Mouse (Mus musculus): ENCODE results near the gene Hs3st4. TPM values are rescaled to one million over a fixed set of nuclear protein-coding genes. Genes with fewer than 3 reads are reported as not detected.

Gene Hs3st4
- polyA plus RNA-seq, 1 experiment from 2014 or later: 0.27 TPM

DNA sequence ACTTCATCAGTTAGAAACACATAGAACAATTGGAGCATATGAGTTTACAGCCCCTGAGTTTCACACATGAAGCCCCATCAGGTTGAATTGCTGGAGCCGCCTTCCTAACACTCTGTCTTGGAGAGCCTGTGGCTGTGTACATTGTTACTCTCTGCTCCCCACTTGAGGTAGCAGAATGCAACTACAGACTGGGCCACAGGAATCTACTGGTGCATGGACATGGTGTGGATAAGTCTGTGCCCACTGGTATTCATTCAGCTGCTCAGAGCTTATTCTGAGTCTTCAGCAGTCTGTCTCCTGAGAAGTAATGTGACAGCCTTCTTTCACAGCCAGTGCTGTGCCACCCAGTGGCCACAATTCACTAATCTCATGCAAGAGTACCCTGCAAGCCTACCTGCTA is 234.3 kb downstream of the Hs3st4 start:
- Histone ChIP-seq H3K27ac (ENCODE audit: low read length) (no peak overlapping the region), H3K36me3 (ENCODE audit: control insufficient read depth, insufficient read depth, low read length) (no peaks in the 10 kb centered on the region), H3K27me3 (ENCODE audit: control insufficient read depth, insufficient read depth, low read length) (no peaks in the 10 kb centered on the region), H3K9ac (replicated peaks; ENCODE audit: low read depth, low read length) (no peak overlapping the region), H3K4me2 (replicated peaks; ENCODE audit: low read depth, low read length) (no peak overlapping the region), H3K4me3 (ENCODE audit: low read depth, low read length) (no peak overlapping the region), H3K9me3 (ENCODE audit: control insufficient read depth, low read depth, low read length) (no peaks in the 10 kb centered on the region), H3K4me1 (ENCODE audit: control insufficient read depth, insufficient read depth, low read length) (no peaks in the 10 kb centered on the region)
- WGBS: 97% methylated on average over 1 of the region's 1 CpGs
- ATAC-seq (ENCODE audit: insufficient number of reproducible peaks, insufficient read depth, low FRiP score, low read depth): no peak

DNA sequence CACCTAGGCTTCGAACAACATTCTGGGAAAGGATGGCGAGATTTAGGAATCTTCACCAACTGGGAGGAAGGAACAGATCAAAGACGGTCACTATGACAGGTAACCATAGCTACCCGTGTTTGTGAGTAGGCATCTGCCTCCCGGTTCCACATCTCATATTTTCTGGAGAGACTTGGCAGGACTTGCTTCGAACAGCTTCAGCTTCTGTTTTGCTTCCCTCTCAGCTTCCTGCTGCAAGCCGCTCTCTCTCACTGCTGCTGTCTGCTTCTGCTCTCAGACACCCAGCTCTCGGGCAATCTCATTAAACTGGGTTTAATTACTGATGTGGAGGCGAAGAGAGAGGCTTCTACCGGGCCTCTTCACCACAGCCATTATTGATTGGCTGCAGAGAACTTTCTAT is 237.9 kb downstream of the Hs3st4 start:
- 71% methylated on average over 10 of the region's 10 CpGs for WGBS
- H3K9ac ChIP-seq (replicated peaks; ENCODE audit: low read depth, low read length): no peak overlapping the region
- ATAC-seq (ENCODE audit: insufficient number of reproducible peaks, insufficient read depth, low FRiP score, low read depth): no peak

DNA sequence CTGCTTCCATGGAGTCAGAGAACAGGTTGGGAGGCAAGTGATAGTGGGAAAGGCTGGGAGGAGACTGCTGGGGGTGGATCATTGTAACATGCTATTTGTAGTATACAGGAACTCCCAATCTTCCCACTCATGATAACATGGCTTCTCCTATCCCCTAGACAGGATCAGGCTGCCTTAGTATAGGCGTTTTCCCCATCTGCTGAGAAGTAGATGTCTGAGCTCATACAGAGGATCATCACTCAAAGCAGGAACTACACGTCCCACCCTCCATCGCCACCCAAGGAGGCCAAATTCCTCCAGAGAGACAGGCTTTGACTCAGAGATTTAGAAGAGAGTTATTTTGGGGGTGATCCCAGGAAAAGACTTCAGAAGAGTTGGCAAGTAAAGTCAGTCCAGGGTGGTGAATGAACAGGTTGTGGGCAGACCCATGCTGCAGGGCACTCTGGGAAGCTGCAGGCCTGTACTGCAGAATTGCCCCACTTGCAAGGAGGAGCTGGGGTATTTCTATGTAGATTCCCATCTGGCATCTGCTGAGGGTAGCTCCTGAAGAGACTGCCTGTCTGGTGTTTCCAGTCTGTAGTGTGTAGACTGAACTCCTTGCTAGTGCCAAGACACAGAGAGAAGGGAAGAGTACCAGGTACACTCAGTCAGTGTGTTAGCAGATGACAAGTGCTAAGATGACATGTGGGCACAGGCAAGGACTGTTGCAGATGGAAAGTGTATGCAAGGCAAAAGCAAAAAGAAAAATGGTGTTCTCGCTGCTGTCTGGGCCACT is 255.4 kb downstream of the Hs3st4 start:
- Histone ChIP-seq H3K4me1 (ENCODE audit: control insufficient read depth, insufficient read depth, low read length) (no peaks in the 10 kb centered on the region), H3K36me3 (ENCODE audit: control insufficient read depth, insufficient read depth, low read length) (no peaks in the 10 kb centered on the region), H3K9ac (replicated peaks; ENCODE audit: low read depth, low read length) (no peak overlapping the region), H3K27ac (ENCODE audit: low read length) (no peak overlapping the region), H3K27me3 (ENCODE audit: control insufficient read depth, insufficient read depth, low read length) (no peaks in the 10 kb centered on the region), H3K9me3 (ENCODE audit: control insufficient read depth, low read depth, low read length) (no peaks in the 10 kb centered on the region), H3K4me2 (replicated peaks; ENCODE audit: low read depth, low read length) (no peak overlapping the region), H3K4me3 (ENCODE audit: low read depth, low read length) (no peak overlapping the region)
- no peak for ATAC-seq (ENCODE audit: insufficient number of reproducible peaks, insufficient read depth, low FRiP score, low read depth)
- WGBS: 73% methylated on average over 4 of the region's 4 CpGs

More for the DNA sequence above, 237.9 kb downstream of the Hs3st4 start:
- Histone ChIP-seq H3K4me1 (ENCODE audit: control insufficient read depth, insufficient read depth, low read length) (no peaks in the 10 kb centered on the region), H3K36me3 (ENCODE audit: control insufficient read depth, insufficient read depth, low read length) (no peaks in the 10 kb centered on the region), H3K27me3 (ENCODE audit: control insufficient read depth, insufficient read depth, low read length) (no peaks in the 10 kb centered on the region), H3K27ac (ENCODE audit: low read length) (no peak overlapping the region), H3K4me3 (ENCODE audit: low read depth, low read length) (no peak overlapping the region), H3K9me3 (ENCODE audit: control insufficient read depth, low read depth, low read length) (no peaks in the 10 kb centered on the region), H3K4me2 (replicated peaks; ENCODE audit: low read depth, low read length) (no peak overlapping the region)

DNA sequence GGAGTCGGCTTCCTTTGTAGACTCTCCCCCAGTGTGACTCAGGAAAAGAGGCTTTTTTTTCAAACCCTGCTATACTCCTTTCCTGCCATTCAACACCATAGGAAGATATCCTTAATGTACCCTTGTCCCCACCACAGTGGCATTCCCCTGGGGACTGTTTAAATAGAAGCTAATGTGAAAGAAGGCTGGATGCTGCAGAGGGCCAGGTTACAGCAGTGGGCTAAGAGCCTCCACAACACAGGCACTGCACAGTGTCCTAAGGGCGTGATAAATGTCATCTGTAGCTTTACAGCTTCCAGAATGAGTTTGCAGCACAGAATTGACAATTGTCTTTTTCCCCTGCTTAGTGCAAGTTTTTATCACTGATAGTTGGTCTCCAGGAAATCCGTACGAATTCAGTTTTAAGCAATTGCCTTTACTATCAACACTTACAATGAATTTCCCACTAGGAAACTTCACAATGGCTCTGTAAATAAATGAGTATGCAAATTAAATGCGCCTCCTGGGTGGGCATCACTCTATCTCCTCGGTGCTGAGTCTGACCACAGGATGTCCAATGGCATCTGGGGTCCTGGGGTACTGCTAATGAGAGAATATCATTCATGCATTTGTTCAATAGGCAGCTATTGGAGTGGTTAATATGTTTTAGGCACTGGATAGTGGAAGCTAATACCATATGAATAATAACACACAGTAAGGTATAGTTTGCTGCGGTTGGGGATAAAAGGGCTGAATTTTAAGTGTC is 257.4 kb downstream of the Hs3st4 start:
- no peak overlapping the region for H3K4me3 ChIP-seq (ENCODE audit: low read depth, low read length)
- no peaks in the 10 kb centered on the region for H3K36me3 ChIP-seq (ENCODE audit: control insufficient read depth, insufficient read depth, low read length)
- WGBS: 55% methylated on average over 7 of the region's 7 CpGs
- H3K27me3 ChIP-seq (ENCODE audit: control insufficient read depth, insufficient read depth, low read length): no peaks in the 10 kb centered on the region
- H3K9me3 ChIP-seq (ENCODE audit: control insufficient read depth, low read depth, low read length): no peaks in the 10 kb centered on the region
- no peaks in the 10 kb centered on the region for H3K4me1 ChIP-seq (ENCODE audit: control insufficient read depth, insufficient read depth, low read length)
- ATAC-seq (ENCODE audit: insufficient number of reproducible peaks, insufficient read depth, low FRiP score, low read depth): no peak
- no peak overlapping the region for H3K27ac ChIP-seq (ENCODE audit: low read length)
- no peak overlapping the region for H3K9ac ChIP-seq (replicated peaks; ENCODE audit: low read depth, low read length)
- no peak overlapping the region for H3K4me2 ChIP-seq (replicated peaks; ENCODE audit: low read depth, low read length)

DNA sequence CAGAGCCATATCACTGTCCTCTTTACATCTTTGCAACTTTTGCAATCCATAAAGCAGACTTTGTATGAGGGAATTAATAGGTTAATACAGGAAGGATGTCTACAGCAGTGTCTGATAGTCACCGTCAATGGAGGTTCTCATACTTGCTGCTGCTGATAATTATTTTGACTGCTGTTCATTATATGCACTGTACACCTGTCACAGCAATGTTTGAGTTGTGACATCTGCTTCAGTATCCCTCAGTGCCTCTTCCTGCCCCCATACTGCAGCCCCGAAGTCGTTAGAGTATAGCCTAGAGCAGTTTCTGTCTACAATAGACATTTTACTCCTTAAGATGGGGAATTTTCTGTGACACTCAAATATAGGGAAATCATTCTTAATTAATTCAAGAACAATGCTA is 267.2 kb downstream of the Hs3st4 start:
- Histone ChIP-seq H3K4me2 (replicated peaks; ENCODE audit: low read depth, low read length) (no peak overlapping the region), H3K27me3 (ENCODE audit: control insufficient read depth, insufficient read depth, low read length) (no peaks in the 10 kb centered on the region), H3K9ac (replicated peaks; ENCODE audit: low read depth, low read length) (no peak overlapping the region), H3K36me3 (ENCODE audit: control insufficient read depth, insufficient read depth, low read length) (no peaks in the 10 kb centered on the region), H3K4me3 (ENCODE audit: low read depth, low read length) (no peak overlapping the region), H3K9me3 (ENCODE audit: control insufficient read depth, low read depth, low read length) (no peaks in the 10 kb centered on the region), H3K4me1 (ENCODE audit: control insufficient read depth, insufficient read depth, low read length) (no peaks in the 10 kb centered on the region), H3K27ac (ENCODE audit: low read length) (no peak overlapping the region)
- no peak for ATAC-seq (ENCODE audit: insufficient number of reproducible peaks, insufficient read depth, low FRiP score, low read depth)
- 46% methylated on average over 3 of the region's 3 CpGs for WGBS

DNA sequence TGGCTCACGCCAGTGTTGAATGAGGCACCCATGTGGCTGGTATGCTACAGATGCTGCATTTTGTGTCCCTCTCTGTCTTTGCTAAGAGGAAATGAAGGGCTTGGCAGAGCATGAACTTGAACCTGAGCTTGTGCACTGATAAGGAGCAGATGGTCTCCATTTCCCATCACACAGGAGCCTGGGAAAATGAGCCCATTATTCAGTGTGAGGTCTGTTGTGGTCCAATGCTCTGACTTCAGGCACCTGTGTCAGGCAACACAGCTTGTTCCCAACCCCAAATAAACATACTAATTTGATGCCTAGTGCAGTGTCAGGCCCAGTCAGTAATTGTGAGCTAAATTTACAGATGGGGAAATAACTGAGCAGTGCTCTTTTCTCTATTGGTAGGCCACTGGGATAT is 267.9 kb downstream of the Hs3st4 start:
- H3K36me3 ChIP-seq (ENCODE audit: control insufficient read depth, insufficient read depth, low read length): no peaks in the 10 kb centered on the region
- no peaks in the 10 kb centered on the region for H3K27me3 ChIP-seq (ENCODE audit: control insufficient read depth, insufficient read depth, low read length)
- no peak for ATAC-seq (ENCODE audit: insufficient number of reproducible peaks, insufficient read depth, low FRiP score, low read depth)
- H3K9ac ChIP-seq (replicated peaks; ENCODE audit: low read depth, low read length): no peak overlapping the region
- no peaks in the 10 kb centered on the region for H3K4me1 ChIP-seq (ENCODE audit: control insufficient read depth, insufficient read depth, low read length)
- no peak overlapping the region for H3K4me3 ChIP-seq (ENCODE audit: low read depth, low read length)
- WGBS: 89% methylated on average over 1 of the region's 1 CpGs
- H3K9me3 ChIP-seq (ENCODE audit: control insufficient read depth, low read depth, low read length): no peaks in the 10 kb centered on the region
- no peak overlapping the region for H3K27ac ChIP-seq (ENCODE audit: low read length)
- no peak overlapping the region for H3K4me2 ChIP-seq (replicated peaks; ENCODE audit: low read depth, low read length)

DNA sequence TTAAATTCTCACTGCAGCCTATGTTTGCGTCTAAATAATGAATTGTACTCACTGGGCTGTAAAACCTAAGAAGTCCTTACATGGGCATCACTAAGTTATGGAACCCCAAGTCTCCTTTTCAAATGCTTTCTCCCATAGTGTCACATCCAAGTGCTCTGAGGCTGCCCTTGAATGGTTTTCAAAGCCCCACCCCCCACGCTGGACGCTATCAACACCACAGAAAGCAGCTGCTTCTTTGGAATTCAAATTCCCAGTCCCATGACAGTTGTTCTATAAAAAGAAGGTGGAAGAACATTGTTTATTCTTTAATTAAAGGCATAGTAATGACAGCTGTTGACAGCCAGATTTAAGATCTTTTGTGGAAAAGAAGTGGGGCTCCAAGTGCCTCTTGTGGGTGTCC is 275.8 kb downstream of the Hs3st4 start:
- Histone ChIP-seq H3K4me2 (replicated peaks; ENCODE audit: low read depth, low read length) (no peak overlapping the region), H3K27ac (ENCODE audit: low read length) (no peak overlapping the region), H3K4me1 (ENCODE audit: control insufficient read depth, insufficient read depth, low read length) (no peaks in the 10 kb centered on the region), H3K36me3 (ENCODE audit: control insufficient read depth, insufficient read depth, low read length) (no peaks in the 10 kb centered on the region), H3K27me3 (ENCODE audit: control insufficient read depth, insufficient read depth, low read length) (no peaks in the 10 kb centered on the region), H3K9ac (replicated peaks; ENCODE audit: low read depth, low read length) (no peak overlapping the region), H3K4me3 (ENCODE audit: low read depth, low read length) (no peak overlapping the region), H3K9me3 (ENCODE audit: control insufficient read depth, low read depth, low read length) (no peaks in the 10 kb centered on the region)
- ATAC-seq (ENCODE audit: insufficient number of reproducible peaks, insufficient read depth, low FRiP score, low read depth): no peak
- 62% methylated on average over 3 of the region's 3 CpGs for WGBS

DNA sequence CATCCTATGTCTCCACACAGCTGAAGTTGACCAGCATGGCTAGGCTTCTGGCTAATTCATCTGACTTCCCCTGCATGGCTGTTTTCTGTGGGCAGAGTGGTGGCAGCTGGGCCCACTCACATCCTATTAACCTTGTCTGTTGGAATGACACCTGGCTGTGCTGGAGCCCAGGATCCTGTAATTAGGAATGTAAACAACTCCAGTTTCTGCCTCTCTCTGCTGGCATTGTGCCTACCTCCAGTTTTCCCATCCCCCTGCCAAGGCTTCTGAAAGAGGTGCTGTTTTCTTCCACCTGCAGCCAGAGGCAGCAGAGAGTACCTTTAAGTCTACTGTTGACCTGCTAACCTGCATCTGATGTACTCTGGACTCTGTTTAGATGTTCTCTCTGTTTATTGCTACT is 288.1 kb downstream of the Hs3st4 start:
- no peak overlapping the region for H3K4me3 ChIP-seq (ENCODE audit: low read depth, low read length)
- no peak overlapping the region for H3K9ac ChIP-seq (replicated peaks; ENCODE audit: low read depth, low read length)
- no peaks in the 10 kb centered on the region for H3K27me3 ChIP-seq (ENCODE audit: control insufficient read depth, insufficient read depth, low read length)
- no peaks in the 10 kb centered on the region for H3K4me1 ChIP-seq (ENCODE audit: control insufficient read depth, insufficient read depth, low read length)
- no peaks in the 10 kb centered on the region for H3K36me3 ChIP-seq (ENCODE audit: control insufficient read depth, insufficient read depth, low read length)
- peak; percentile 28; the same call in 1 of the 2 replicates for ATAC-seq (ENCODE audit: insufficient number of reproducible peaks, insufficient read depth, low FRiP score, low read depth)
- H3K27ac ChIP-seq (ENCODE audit: low read length): no peak overlapping the region
- no peaks in the 10 kb centered on the region for H3K9me3 ChIP-seq (ENCODE audit: control insufficient read depth, low read depth, low read length)
- H3K4me2 ChIP-seq (replicated peaks; ENCODE audit: low read depth, low read length): no peak overlapping the region

Data from stomach, embryonic 14.5 days (tissue).